Mouse (Mus musculus): ENCODE measurements around the gene Fam173a. TPM values are rescaled to one million over a fixed set of nuclear protein-coding genes. Genes with fewer than 3 reads are reported as not detected.
"Not testable (repeated sequence)": the region's sequence is repeated elsewhere in the genome, so short reads cannot be mapped to it uniquely, and the experiment has no call there.

The Fam173a gene
- total RNA-seq, 2 experiments from 2014 or later, result 37.8 to 38.9 TPM

DNA sequence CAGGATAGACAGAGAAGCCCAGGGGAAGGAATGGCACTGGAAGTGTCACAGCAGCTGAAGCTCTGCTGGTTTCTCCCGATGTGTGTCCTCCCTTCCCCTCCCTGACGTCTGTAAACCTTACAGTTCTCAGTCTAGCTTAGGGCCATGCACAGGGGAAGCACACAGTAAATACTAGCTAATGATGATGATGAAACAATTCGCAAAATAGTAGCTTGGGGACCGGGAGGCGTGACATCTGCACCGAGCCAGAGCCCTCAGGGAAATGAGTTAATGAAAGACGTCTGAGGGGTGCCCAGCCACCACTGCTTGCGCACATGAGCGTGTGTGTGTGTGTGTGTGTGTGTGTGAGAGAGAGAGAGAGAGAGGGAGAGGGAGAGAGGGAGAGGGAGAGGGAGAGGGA is 23.4 kb downstream of the Fam173a start:
- intact Hi-C loops (cut with DNase I), result no loop called here
- DNase-seq, result no peak

DNA sequence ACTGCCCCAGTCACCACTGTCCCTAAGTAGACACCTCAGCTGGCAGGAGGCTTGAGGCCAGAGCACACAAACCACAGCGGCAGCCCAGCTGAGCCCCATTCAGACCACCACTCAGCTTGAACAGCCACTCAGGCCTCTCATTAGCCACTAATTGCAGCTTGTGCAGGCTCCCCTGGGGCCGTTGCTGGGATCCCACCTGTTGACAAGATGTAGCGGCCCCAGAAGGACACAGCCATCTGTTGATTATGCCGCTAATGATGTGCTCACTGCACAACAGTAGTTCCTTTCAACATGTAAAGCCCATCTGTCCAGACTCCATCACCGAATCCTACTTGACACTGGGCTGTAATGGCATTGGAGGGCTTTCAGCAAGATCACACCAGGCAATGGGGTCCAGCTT is 26.8 kb downstream of the Fam173a start:
- intact Hi-C loops (cut with DNase I), result no loop called here
- DNase-seq, result no peak

DNA sequence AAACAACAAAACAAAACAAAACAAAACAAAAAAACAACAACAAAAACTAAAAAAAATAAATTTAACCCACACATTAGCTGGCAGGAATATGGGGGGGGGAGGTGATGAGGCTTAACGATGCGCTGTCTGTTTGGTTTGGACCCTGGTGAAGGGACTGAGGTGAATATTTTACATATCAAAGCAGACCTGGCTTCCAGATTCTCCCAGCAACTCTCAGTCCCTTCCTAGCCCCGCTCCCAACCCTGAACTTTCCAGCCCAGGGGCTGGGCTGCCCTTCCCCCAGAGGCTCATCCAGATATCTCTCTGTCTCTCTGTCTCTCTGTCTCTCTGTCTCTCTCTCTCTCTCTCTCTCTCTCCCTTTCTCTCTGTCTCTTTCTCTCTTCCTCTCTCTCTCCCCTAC is 30.1 kb downstream of the Fam173a start:
- intact Hi-C loops (cut with DNase I), result no loop called here
- DNase-seq, result no peak

DNA sequence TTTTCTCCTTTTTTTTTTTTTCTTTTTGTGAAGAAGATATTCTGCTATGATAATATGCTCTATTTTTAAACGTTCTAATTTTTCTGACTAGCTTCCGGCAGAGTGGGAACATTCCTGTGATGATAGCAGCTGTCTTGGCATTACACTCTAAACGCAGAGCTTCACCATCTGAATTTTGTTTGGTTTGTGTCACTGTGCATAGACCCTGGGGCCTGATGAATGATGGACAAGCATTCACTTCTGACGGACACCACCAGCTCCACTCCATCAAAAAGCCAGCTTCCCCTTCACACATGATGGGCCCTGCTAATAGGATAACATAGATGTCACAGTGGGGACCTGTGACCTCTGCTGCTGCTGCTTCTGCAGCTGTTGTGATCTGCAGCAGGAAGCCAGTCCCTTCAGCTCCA is 31.1 kb downstream of the Fam173a start:
- DNase-seq, result no peak
- intact Hi-C loops (cut with DNase I), result no loop called here

DNA sequence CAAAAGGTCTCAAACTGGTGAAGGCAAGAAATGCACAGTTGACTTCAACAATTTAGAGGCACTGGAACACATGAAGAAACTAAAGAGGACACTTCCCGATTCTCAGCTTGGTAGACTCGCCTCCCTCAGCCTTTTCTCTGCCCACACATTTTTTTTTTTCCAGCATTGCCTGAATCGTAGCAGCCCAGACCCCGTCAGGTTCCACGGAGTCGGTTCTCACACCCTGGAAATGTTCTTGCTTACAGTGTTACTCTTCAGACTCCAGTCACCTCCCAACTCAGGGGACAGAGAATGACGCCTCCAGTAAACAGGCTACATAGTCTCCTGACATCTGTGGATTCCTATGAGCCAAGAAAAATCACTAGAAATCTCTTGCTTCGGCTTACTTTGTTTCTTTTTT is 32.6 kb downstream of the Fam173a start:
- intact Hi-C loops (cut with DNase I), result no loop called here
- DNase-seq, result no peak

DNA sequence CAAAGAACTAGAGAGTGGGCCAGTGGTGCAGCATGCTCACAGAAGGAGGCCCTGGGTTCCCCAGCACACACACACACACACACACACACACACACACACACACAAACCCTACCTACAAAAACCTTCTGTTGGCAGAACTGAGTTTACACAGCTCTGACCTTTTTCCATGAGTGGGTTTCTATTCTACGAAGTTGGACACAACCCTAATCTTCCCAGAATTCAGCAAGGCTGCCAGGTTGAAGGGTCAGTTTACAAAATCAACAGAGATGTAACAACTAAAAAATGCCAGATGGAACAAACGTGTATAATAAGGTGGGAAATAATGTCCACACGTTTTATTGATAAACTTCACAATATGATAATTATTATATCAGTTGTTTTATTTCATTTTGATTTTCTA is 35.0 kb downstream of the Fam173a start:
- intact Hi-C loops (cut with DNase I), result no loop called here
- no peak for DNase-seq

DNA sequence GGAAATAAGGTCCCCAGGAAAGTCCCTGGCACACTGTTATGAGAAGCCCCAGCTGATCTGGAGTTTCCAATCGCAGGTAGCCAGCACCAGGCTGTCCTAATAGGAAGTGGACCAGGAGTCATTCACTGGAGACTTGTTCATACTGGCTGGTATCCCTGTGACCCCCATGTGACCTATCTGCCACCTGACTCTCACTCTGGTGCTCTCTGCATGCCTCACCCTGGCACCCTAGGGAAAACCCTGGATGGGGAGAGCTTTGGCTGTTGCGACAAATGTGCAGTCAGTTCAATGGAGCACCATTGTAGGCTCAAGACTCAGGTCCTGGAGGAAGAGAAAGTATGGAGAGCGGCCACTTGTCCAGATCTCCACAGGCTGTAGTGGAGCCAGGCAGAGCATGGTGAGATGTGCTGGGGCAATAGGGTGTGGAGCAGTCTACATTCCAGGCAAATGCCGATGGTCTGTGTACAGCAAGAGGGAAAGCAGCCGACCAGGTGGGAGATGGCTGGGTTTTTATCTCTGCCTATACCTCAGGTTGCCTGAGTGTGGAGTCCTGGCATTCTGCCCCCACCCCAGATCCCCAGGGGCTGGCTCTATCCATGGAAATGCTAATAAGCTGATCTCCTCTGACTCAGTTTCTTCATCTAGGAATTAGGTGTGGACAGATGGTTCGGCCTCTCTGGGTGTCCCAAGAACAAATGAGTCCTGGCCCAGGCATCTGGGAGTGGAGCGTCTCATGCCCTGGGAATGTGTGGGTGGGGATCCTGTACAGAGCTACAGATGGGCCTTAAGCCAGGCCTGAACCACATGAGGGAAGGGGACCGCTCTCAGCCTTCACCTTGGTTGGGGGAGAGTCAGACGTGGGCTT is 36.1 kb downstream of the Fam173a start:
- intact Hi-C loops (cut with DNase I), result no loop called here
- DNase-seq, result no peak

DNA sequence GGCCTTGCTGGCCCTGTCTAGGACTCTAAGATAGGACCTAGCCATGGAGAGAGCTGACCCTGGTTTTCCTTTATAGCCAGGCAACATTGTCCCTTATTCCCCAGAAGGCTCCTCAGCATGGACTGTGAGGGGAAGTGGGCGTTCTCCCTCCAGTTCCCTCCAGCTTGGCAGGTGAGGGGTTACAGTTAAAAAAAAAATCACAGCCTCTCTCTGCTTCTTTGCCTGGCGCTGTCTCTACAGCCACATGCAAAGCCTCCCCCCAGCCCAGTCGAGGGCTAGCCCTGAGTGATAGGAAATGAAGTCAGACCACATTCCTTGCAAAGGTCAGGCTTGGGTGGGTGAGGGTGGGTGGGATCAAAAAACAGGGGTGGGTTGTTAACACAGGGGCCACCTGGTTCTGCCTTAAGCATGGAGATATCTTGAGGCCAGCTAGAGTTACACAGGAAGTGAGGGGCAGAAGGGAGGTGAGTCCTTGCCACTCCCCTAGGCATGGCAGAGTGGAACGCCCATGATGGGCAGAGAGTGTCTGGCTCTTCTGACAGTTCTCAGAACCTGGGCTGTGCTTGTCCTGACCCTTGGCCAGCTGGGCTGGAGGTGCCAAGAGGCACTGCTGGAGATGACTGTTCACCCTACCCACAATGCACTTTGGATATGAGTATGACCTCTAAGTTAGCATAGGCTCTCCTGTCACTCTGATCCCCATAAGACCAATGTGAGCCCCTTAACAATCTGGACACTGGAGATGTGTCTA is 36.9 kb downstream of the Fam173a start:
- DNase-seq, result no peak
- intact Hi-C loops (cut with DNase I), result no loop called here

DNA sequence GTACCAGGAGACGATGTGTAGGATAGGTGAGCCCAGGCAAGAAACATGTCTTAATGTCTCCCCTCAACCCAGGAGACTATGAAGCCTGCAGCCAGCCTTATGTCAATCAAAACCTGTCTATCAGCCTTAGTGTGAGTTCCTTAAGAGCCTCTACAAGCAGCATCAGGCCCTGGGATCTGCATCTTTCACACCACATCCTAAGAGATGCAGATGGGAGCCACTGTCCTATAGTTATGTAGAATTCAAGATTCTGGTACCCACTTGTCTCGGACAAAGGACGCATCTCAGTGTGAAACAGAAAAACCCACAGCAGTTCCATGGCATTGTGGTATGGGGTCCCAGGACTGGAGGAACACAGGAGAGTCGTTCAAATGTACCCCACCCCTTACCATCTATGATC is 37.6 kb downstream of the Fam173a start:
- DNase-seq, result no peak

DNA sequence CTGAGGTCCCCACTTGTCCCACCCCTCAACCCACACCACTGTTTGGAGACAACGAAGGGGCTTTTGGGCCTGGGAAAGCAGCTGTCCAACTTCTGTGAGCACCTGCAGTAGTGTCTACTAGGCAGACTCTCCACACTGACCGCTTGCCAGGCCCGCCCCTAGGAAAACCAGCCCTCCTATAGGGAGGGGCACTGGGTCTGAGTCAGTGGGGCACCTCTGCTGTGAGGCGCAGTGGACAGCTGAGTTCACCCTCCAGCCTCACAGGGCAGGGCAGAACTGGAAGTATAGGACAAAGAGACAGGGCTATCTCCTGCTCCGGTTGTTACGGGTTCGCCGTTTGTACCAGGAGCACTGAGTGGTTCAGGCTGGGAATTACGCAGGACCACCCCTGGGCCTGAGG is 38.5 kb downstream of the Fam173a start, which contains the start of gene Msln:
Gene Msln (minus strand): TSS at position 138 of the 400 bp plus-strand sequence.
- no peak for DNase-seq
- intact Hi-C loops (cut with DNase I), result no loop called here

More for the DNA sequence above, 37.6 kb downstream of the Fam173a start:
- intact Hi-C loops (cut with DNase I), result no loop called here

DNA sequence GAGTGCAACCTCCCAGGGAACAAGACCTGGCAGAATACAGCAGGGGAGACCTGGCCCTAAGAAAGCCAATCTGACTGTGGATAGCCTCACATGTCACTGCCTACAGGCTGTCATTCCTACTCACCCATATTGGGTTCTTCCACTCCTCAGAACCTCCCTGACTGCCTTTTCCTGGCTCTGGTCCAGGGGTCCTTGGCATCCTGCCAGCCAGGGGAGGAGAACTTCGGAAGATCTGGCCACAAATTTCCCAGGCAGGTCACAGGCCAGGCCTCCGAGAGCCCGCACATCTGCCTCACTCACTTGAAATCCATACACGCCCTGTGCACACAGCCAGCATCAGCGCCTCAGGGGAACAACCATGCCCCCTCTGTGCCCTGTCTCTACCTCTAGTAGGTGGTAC is 41.3 kb downstream of the Fam173a start:
- peak; percentile 46 to 67 for DNase-seq
- intact Hi-C loops (cut with DNase I), result no loop called here

DNA sequence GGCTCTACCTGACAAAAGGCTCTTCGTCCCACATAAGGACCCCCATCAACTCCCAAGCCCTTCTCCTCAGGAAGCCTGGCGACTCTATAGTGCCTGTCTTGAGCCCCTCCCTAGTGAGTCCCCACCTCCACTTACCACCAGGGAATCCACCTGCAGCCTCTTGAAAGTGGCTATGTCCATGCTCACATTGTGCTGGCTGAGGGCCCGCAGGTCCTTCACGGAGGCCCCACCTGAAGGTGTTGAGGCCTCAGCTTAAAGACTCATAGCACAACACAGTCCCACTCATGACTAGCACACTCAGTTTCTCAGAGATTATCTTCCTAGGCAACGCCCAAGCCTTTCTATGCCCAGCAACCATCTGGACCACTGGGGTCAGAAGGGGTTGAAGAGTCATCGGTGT is 43.4 kb downstream of the Fam173a start:
- no peak for DNase-seq
- intact Hi-C loops (cut with DNase I), result no loop called here

DNA sequence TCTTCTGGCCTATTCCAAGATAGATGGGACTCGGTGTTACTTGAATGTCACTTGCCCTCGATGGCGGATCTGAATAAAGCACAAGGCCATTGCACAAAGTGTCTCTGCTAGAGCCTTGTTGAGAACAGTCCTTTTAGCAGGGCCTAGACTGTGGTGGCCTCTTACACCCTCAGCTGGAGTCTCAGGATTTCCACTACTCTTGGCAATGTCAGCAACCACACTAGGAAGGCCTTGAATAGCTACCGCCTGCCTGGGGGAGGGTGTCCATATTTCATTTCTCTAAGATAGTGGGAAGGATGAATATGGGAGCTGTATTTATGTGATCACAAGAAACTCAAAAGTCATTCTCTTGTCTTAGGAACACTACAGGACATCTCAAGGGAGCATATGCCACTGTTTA is 44.5 kb downstream of the Fam173a start:
- no peak for DNase-seq
- intact Hi-C loops (cut with DNase I), result no loop called here

DNA sequence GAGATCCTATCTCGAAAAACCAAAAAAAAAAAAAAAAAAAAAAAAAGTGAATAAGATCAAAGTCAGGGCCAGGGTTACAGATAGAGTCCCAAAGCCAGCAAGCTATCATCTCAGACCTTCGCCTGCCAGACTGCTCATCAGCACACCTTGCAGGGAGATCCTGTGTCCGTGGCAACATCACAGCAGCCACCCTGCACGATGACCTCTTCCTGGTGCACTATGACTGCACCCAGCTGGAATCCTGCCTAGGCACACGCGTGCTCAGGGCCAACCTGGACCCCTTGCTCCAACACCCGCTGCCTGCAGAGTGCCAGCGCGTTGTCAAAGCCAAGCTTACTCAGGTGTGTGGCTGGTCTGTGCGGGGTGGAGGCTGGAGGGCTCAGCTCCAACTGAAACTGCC is 48.4 kb downstream of the Fam173a start:
- DNase-seq, result no peak
- intact Hi-C loops (cut with DNase I), result no loop called here

DNA sequence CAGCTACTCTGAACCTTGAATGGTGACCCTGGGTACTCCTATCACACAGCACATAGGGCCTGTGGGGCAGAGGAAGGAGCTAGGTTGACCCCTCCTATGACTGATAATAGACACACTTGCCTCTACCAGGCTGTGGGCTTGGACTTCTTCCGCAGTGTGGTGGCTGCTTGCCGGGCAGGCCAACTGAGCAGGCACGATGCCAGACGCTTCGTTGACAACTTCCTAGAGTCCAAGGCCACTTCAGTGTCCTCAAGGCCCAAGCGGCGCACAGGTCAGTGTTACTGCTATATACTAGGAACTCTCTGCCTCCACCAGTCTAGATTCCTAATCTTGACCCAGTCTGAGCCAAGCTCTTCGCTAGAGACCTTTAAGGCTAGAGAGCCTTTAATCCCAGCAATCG is 48.9 kb downstream of the Fam173a start:
- intact Hi-C loops (cut with DNase I), result no loop called here
- no peak for DNase-seq

DNA sequence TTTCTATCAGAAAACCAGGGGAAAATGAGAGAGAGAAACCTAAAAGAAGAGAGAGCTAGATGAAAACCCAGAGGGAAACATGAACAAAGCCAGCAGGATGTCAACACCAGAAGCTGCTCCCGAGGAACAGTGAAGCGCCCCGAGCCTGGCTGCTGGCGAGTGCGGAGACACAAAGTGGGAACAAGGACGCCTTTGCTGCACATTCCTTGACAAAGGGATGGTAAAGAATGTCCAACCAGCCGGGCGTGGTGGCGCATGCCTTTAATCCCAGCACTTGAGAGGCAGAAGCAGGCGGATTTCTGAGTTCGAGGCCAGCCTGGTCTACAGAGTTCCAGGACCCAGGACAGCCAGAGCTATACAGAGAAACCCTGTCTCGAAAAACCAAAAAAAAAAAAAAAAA is 51.2 kb downstream of the Fam173a start:
- DNase-seq; intact Hi-C loops (cut with DNase I): not testable (repeated sequence)

Small RNA genes within 50 kb of the gene (microRNA-seq; reads per million reads assigned to microRNA genes)
- gene Gm25083 (0 reads per million in 2 experiments), gene Mir3082 (1.2 to 1.7 reads per million in 2 experiments), gene Mir6966 (0.70 to 3.6 reads per million in 2 experiments)

Other genes with a start within 250 kb of the Fam173a start
- gene Sox8, start 222.2 kb downstream of the Fam173a start, total RNA-seq (2021), result under 1 TPM; 0.72 to 0.93 TPM
- 10 to 100 TPM; 25.4 to 27.0 TPM for gene Lmf1, start 213.8 kb downstream of the Fam173a start, total RNA-seq (2021)
- 1 to 10 TPM in 1 of 2 experiments, under 1 TPM in 1; 0.38 to 1.9 TPM for gene Gng13, start 75.7 kb downstream of the Fam173a start, total RNA-seq (2021)
- 1 to 10 TPM; 4.2 to 5.1 TPM for gene Chtf18, start 65.5 kb downstream of the Fam173a start, total RNA-seq (2021)
- gene Rpusd1, start 65.2 kb downstream of the Fam173a start, total RNA-seq (2021), result 1 to 10 TPM; 4.6 to 5.7 TPM
- not detected for gene Mslnl, start 56.9 kb downstream of the Fam173a start, total RNA-seq (2021)
- 10 to 100 TPM; 38.5 to 40.6 TPM for gene Msln, start 38.5 kb downstream of the Fam173a start, total RNA-seq (2021)
- gene Narfl, start 19.1 kb downstream of the Fam173a start, total RNA-seq (2021), result 10 to 100 TPM; 43.2 to 49.3 TPM
- gene Haghl, start 7.2 kb downstream of the Fam173a start, total RNA-seq (2021), result 10 to 100 TPM; 23.8 to 25.7 TPM
- gene Ccdc78, start 6.3 kb downstream of the Fam173a start, total RNA-seq (2021), result under 1 TPM in 1 of 2 experiments, not detected in 1; 0.14 TPM
- not detected for gene AC134908.4, start 2.8 kb upstream of the Fam173a start, total RNA-seq (2021)
- 10 to 100 TPM; 59.7 to 60.9 TPM for gene Metrn, start 4.2 kb upstream of the Fam173a start, total RNA-seq (2021)
- gene Fbxl16, start 16.2 kb upstream of the Fam173a start, total RNA-seq (2021), result 1 to 10 TPM in 1 of 2 experiments, under 1 TPM in 1; 0.67 to 1.2 TPM
- gene Wdr24, start 30.7 kb upstream of the Fam173a start, total RNA-seq (2021), result 10 to 100 TPM; 10.1 to 12.2 TPM
- 10 to 100 TPM; 33.7 to 34.5 TPM for gene Jmjd8, start 36.0 kb upstream of the Fam173a start, total RNA-seq (2021)
- 100 to 1,000 TPM; 123 to 132 TPM for gene Stub1, start 40.5 kb upstream of the Fam173a start, total RNA-seq (2021)
- gene Rhbdl1, start 44.4 kb upstream of the Fam173a start, total RNA-seq (2021), result 1 to 10 TPM; 2.2 to 2.6 TPM
- gene Gm20683, start 48.9 kb upstream of the Fam173a start, total RNA-seq (2021), result 1 to 10 TPM; 4.2 to 4.7 TPM
- gene Rhot2, start 52.0 kb upstream of the Fam173a start, total RNA-seq (2021), result 10 to 100 TPM; 80.4 to 86.5 TPM
- 1 to 10 TPM; 3.9 to 6.2 TPM for gene Wdr90, start 68.6 kb upstream of the Fam173a start, total RNA-seq (2021)
- gene Mcrip2, start 75.9 kb upstream of the Fam173a start, total RNA-seq (2021), result 100 to 1,000 TPM; 191 to 218 TPM
- 10 to 100 TPM; 15.4 to 15.7 TPM for gene Mettl26, start 82.2 kb upstream of the Fam173a start, total RNA-seq (2021)
- gene Wfikkn1, start 88.0 kb upstream of the Fam173a start, total RNA-seq (2021), result under 1 TPM; 0.62 to 0.96 TPM
- 10 to 100 TPM; 13.4 to 18.8 TPM for gene Rab40c, start 126.8 kb upstream of the Fam173a start, total RNA-seq (2021)
- 10 to 100 TPM; 76.6 to 78.5 TPM for gene Pigq, start 152.0 kb upstream of the Fam173a start, total RNA-seq (2021)
- gene Nhlrc4, start 152.1 kb upstream of the Fam173a start, total RNA-seq (2021), result not detected
- gene A930017K11Rik, start 159.7 kb upstream of the Fam173a start, total RNA-seq (2021), result not detected
- gene Capn15, start 192.9 kb upstream of the Fam173a start, total RNA-seq (2021), result 10 to 100 TPM; 12.6 to 13.5 TPM

Data from heart, postnatal 10 days (tissue).